Comparison of ENCODE assay signal across 14 mouse cellular contexts in the genomic region with DNA sequence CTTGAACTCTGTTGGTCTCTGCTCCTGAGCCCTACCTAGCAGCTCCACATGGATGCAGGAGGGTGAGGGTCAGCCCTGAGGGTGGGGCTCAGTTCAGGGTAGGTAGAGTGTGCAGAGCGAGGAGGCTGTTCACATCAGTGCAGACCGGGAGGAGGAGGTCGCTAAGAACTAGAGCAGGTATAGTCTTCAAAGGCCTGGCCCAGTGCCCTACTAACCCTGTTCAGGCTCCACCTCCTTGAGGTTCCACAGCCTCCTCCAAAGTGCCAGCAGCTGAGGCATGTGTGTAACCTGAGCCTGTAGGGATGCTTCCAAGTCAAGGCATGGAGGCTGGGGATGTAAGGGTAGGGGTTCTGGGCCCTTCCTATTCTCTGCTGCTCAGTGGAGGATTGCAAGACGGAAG. TPM values are rescaled to one million over a fixed set of nuclear protein-coding genes. Genes with fewer than 3 reads are reported as not detected.
DNase-seq lines count a peak whose midpoint lies in the region; ATAC-seq and TF ChIP-seq lines count a peak whose summit lies in the region.
"Had no signal": no experiment of that assay in that cellular context is flagged by ENCODE, and none has a peak within 500 bp of the region (broad histone marks: within the 10 kb centered on the region; RNA-seq: fewer than 3 reads in every experiment).

No protein-coding gene starts in this region.

- 0 out of 2 replicates have a peak, but pooled peaks cover 5% of the 10 kb centered on the region for H3K9me3 ChIP-seq in kidney, postnatal 0 days (replicated peaks; ENCODE audit: low read length)
- peaks cover 10% of the 10 kb centered on the region for H3K9me3 ChIP-seq in limb, embryonic 12.5 days

- H3K36me3 ChIP-seq in kidney, postnatal 0 days (ENCODE audit: insufficient read depth, low read length), result no peaks in the 10 kb centered on the region
- no peaks in the 10 kb centered on the region for H3K36me3 ChIP-seq in kidney, adult 2 months (ENCODE audit: control insufficient read depth, insufficient read depth, low read length)
- peaks cover 42% of the 10 kb centered on the region for H3K36me3 ChIP-seq in limb, embryonic 12.5 days

- H3K9ac ChIP-seq in kidney, postnatal 0 days (ENCODE audit: low read depth, low read length), result no peak overlapping the region
- H3K9ac ChIP-seq in limb, embryonic 12.5 days (replicated peaks), result no peak overlapping the region

- no peaks in the 10 kb centered on the region for H3K27me3 ChIP-seq in kidney, postnatal 0 days (ENCODE audit: insufficient read depth, low read length)
- no peaks in the 10 kb centered on the region for H3K27me3 ChIP-seq in kidney, adult 2 months (replicated peaks; ENCODE audit: control insufficient read depth, insufficient read depth, low read length)
- H3K27me3 ChIP-seq in limb, embryonic 12.5 days, result no peaks in the 10 kb centered on the region

- DNase-seq in kidney, postnatal 0 days (ENCODE audit: low spot score), result peak; percentile 52
- no peak for DNase-seq in kidney, adult 2 months
- peak; percentile 38 for DNase-seq in thymus, postnatal 4 days
- no peak for DNase-seq in thymus, postnatal 25 days
- DNase-seq in spleen, postnatal 36 days (ENCODE audit: low spot score in 2 of 2), result no peak
- DNase-seq in frontal cortex, postnatal 10 days (ENCODE audit: low spot score in 2 of 2), result no peak
- DNase-seq: cerebellum, adult 8-10 months; heart, postnatal 4 days; kidney, adult 18-20 months had no signal

- WGBS in kidney, postnatal 0 days, result 45% methylated on average over 4 of the region's 4 CpGs
- WGBS in kidney, adult 2 months, result 61% methylated on average over 4 of the region's 4 CpGs
- 29% methylated on average over 4 of the region's 4 CpGs for WGBS in limb, embryonic 12.5 days

- no peak overlapping the region for H3K4me3 ChIP-seq in kidney, postnatal 0 days (replicated peaks; ENCODE audit: low read depth, low read length)
- H3K4me3 ChIP-seq in kidney, adult 2 months (ENCODE audit: insufficient read depth, low read depth, low read length), result no peak overlapping the region
- no peak overlapping the region for H3K4me3 ChIP-seq in limb, embryonic 12.5 days (replicated peaks)
- H3K4me3 ChIP-seq: erythroblast, embryonic 14.5 days; layer of hippocampus, adult 2 months had no signal

- TF ChIP-seq POLR2A in kidney, adult 2 months (IDR thresholded peaks at IDR 0.05; ENCODE audit: low read depth, low read length), result no peak

- peak overlapping the region; percentile 42; the same call in 1 of the 2 replicates for H3K27ac ChIP-seq in kidney, postnatal 0 days
- no peak overlapping the region for H3K27ac ChIP-seq in kidney, adult 2 months (ENCODE audit: insufficient read depth, low read depth, low read length)
- H3K27ac ChIP-seq in limb, embryonic 12.5 days, result peak overlapping the region; percentile 54; the same call in 1 of the 2 replicates
- H3K27ac ChIP-seq: layer of hippocampus, adult 2 months had no signal

- no peak overlapping the region for H3K4me2 ChIP-seq in kidney, postnatal 0 days (ENCODE audit: low read length)
- no peak overlapping the region for H3K4me2 ChIP-seq in limb, embryonic 12.5 days

- peaks cover 10% of the 10 kb centered on the region for H3K4me1 ChIP-seq in kidney, postnatal 0 days (replicated peaks; ENCODE audit: insufficient read depth, low read length)
- H3K4me1 ChIP-seq in kidney, adult 2 months (ENCODE audit: control insufficient read depth, insufficient read depth, low read length), result no peaks in the 10 kb centered on the region
- H3K4me1 ChIP-seq in limb, embryonic 12.5 days (replicated peaks), result peaks cover 43% of the 10 kb centered on the region

- no peak for TF ChIP-seq CTCF in kidney, postnatal 0 days (IDR thresholded peaks at IDR 0.05; ENCODE audit: low read depth)
- TF ChIP-seq CTCF in kidney, adult 2 months (conservative IDR thresholded peaks at IDR 0.05; ENCODE audit: insufficient read depth, insufficient read length, low read depth, low read length), result no peak

- peak; percentile 21; the same call in 1 of the 2 replicates for ATAC-seq in kidney, postnatal 0 days (replicated peaks; ENCODE audit: low FRiP score, low read depth)
- ATAC-seq in limb, embryonic 12.5 days (ENCODE audit: insufficient number of reproducible peaks, insufficient read depth, low FRiP score, low TSS enrichment, low read depth), result peak; percentile 29; the same call in 1 of the 2 replicates
- ATAC-seq: forebrain, embryonic 14.5 days; hindbrain, embryonic 16.5 days had no signal

RNA-seq across cellular contexts. Expression of gene Nkd1, which starts 23.5 kb away (rescaled TPM):
- polyA plus RNA-seq in kidney, postnatal 0 days (2015; fragmentation: Nextera tagmentation; extraction: Ambion mirVana), result 64.6 and 68.1 TPM in 2 replicates
- polyA plus RNA-seq in kidney, adult 2 months (2012; rRNA removed), result 8.6 and 9.6 TPM in 2 replicates
- 64.0 and 72.1 TPM in 2 replicates for polyA plus RNA-seq in limb, embryonic 12.5 days (2016; fragmentation: Nextera tagmentation; extraction: Ambion mirVana)
- polyA plus RNA-seq: erythroblast, embryonic 14.5 days had no signal

Comparison
In these comparisons a context has a peak if more than half of its experiments do, and no peak if none do; other contexts are left out.
1. DNase-seq: peak in kidney, postnatal 0 days (single experiment) and thymus, postnatal 4 days (single experiment); none in kidney, adult 2 months (single experiment), thymus, postnatal 25 days (single experiment), spleen, postnatal 36 days (0 of 2) and frontal cortex, postnatal 10 days (0 of 2).